Mouse (Mus musculus) embryonic facial prominence, embryonic 13.5 days (tissue): Measurements from ENCODE around the gene Acot7. TPM values are rescaled to one million over a fixed set of nuclear protein-coding genes. Genes with fewer than 3 reads are reported as not detected.
"Not testable (repeated sequence)": the region's sequence is repeated elsewhere in the genome, so short reads cannot be mapped to it uniquely, and the experiment has no call there.

Experiments
- ATAC-seq: fragments of 200-750 bp; cut with Nextera tagmentation; 2 replicates; pipeline ENCODE4 v1.8.0; 2017; ENCODE audit warnings: low read depth; ENCODE audit not compliant: insufficient number of reproducible peaks, insufficient read depth, low FRiP score, low TSS enrichment
- H3K27ac ChIP-seq: fragments of 300-500 bp; sonication (generic); 2 replicates; pipeline ENCODE4 v1.5.1; 2015; ENCODE audit warnings: moderate library complexity, mild to moderate bottlenecking, inconsistent platforms
- H3K27me3 ChIP-seq: fragments of 300-500 bp; sonication (generic); 2 replicates; pipeline ENCODE4 v1.6.1; 2015; ENCODE audit warnings: mild to moderate bottlenecking, inconsistent platforms
- H3K36me3 ChIP-seq: fragments of 300-500 bp; sonication (generic); 2 replicates; pipeline ENCODE4 v1.6.1; 2015; ENCODE audit warnings: mild to moderate bottlenecking, inconsistent platforms
- H3K4me1 ChIP-seq: fragments of 300-500 bp; sonication (generic); 2 replicates; pipeline ENCODE4 v1.6.1; 2015; ENCODE audit warnings: inconsistent platforms
- H3K4me2 ChIP-seq: fragments of 300-500 bp; sonication (generic); 2 replicates; pipeline ENCODE4 v1.6.1; 2015; ENCODE audit warnings: moderate library complexity, mild to moderate bottlenecking, inconsistent platforms
- H3K4me3 ChIP-seq: fragments of 300-500 bp; sonication (generic); 2 replicates; pipeline ENCODE4 v1.5.1; 2015; ENCODE audit warnings: mild to moderate bottlenecking, inconsistent platforms
- H3K9ac ChIP-seq: fragments of 300-500 bp; sonication (generic); 2 replicates; pipeline ENCODE4 v1.6.1; 2015; ENCODE audit warnings: mild to moderate bottlenecking, inconsistent platforms
- H3K9me3 ChIP-seq: fragments of 300-500 bp; sonication (generic); 2 replicates; pipeline ENCODE4 v1.6.1; 2016; ENCODE audit warnings: inconsistent platforms
- WGBS: fragments of 180-500 bp; shearing (Covaris S2); methylation state at CpG from one replicate; pipeline ENCODE4 v1.1.7; 2015; ENCODE audit warnings: mixed read lengths; 5-methylcytosine and 5-hydroxymethylcytosine counted together
- polyA plus RNA-seq: library from polyadenylated mRNA; unstranded; fragments of >200 nt; fragmentation: Nextera tagmentation; extraction: Ambion mirVana; gene quantifications from 2 replicates; pipeline ENCODE4 v1.2.1, GENCODE M21; 2015

Gene Acot7
- polyA plus RNA-seq, 1 experiment from 2014 or later, result 48.5 TPM

DNA sequence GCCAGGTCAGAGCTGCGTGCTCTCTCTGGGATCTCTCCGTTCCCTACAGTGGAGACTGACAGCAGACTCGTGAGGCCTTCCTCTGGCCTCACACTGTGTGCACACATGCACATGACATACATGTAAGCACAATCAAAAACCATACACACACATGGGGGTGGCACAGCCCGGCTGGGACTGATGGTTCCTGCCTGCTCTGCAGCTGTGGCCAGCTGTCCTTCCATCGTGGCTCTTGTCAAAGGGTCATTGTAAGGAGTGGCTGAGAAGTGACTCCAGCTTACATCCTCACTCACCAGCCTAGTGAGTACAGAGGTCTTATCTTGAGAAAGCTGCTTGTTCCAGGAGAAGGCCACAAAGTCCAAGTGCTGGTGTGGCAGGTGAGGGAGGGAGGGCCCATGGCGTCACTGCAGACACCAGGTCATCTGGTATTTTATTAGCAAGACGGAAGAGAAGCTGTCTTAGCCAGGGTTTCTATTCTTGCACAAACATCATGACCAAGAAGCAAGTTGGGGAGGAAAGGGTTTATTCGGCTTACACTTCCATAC, 37.0 kb downstream of the Acot7 start:
- WGBS, result 75% methylated on average over 8 of the region's 8 CpGs
- H3K9ac ChIP-seq, result no peak overlapping the region
- peaks cover 4% of the 10 kb centered on the region for H3K4me1 ChIP-seq

DNA sequence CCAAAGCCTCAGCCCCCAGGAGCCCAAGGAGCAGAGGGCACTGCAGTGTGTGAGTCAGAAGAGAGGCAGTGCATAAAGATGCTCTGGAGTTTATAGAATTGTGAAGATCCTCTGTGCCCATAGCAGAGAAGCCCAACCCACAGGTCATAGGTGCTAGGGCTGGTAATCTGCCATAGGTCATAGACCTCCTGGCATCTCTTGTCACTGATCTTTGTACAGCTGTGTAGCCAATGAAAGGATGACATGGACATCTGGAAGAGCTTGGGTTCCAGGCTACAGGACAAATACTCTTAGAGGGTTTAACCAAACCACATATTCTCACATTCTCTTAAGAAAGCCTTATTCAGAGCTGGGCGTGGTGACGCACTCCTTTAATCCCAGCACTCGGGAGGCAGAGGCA, 41.7 kb downstream of the Acot7 start:
- Histone ChIP-seq H3K9ac (no peak overlapping the region), H3K4me3 (no peak overlapping the region), H3K4me2 (no peak overlapping the region), H3K27me3 (no peaks in the 10 kb centered on the region), H3K36me3 (0 out of 2 replicates have a peak, but pooled peaks cover 3% of the 10 kb centered on the region), H3K27ac (no peak overlapping the region), H3K9me3 (no peaks in the 10 kb centered on the region), H3K4me1 (peaks cover 24% of the 10 kb centered on the region)
- 92% methylated on average over 3 of the region's 3 CpGs for WGBS
- no peak for ATAC-seq

More for the DNA sequence above, 37.0 kb downstream of the Acot7 start:
- Histone ChIP-seq H3K9me3 (no peaks in the 10 kb centered on the region), H3K27ac (no peak overlapping the region), H3K27me3 (no peaks in the 10 kb centered on the region), H3K4me2 (no peak overlapping the region), H3K4me3 (no peak overlapping the region), H3K36me3 (no peaks in the 10 kb centered on the region)
- ATAC-seq, result no peak

DNA sequence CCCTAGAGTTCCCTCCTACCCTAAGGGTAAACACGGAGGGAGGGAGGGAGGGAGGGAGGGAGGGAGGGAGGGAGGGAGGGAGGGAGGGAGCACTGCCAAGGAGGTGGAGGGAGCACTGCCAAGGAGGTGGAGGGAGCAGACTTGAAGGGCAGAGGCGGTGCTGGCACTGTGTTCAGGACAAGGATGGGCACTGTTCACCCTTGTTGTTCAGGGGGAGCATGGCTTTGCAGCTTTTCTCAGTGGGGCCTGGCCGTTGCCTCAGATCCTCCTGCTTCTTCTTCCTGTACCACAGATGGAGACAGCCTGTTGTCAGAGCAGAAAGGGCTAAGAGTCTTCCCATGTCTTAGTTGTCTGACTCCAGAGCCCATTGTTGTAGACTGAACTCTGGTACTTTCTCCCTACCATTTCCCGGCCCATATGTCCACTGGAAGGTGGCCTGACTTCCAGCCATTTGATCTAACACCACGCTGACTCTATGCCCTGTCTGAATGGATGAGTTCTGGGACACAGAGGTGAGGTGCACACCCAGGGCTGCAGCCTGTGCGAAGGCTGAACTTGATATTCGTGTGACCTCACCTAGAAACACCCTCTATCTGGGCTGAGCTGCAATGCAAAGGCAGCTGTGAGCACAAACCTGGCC, 43.0 kb downstream of the Acot7 start:
- H3K9ac ChIP-seq, result no peak overlapping the region
- peaks cover 24% of the 10 kb centered on the region for H3K4me1 ChIP-seq
- 65% methylated on average over 7 of the region's 7 CpGs for WGBS
- no peak overlapping the region for H3K4me2 ChIP-seq
- H3K27me3 ChIP-seq, result no peaks in the 10 kb centered on the region
- no peak for ATAC-seq
- H3K9me3 ChIP-seq, result no peaks in the 10 kb centered on the region
- H3K36me3 ChIP-seq, result 0 out of 2 replicates have a peak, but pooled peaks cover 7% of the 10 kb centered on the region
- peak overlapping the region; percentile 64 for H3K27ac ChIP-seq
- H3K4me3 ChIP-seq, result no peak overlapping the region

DNA sequence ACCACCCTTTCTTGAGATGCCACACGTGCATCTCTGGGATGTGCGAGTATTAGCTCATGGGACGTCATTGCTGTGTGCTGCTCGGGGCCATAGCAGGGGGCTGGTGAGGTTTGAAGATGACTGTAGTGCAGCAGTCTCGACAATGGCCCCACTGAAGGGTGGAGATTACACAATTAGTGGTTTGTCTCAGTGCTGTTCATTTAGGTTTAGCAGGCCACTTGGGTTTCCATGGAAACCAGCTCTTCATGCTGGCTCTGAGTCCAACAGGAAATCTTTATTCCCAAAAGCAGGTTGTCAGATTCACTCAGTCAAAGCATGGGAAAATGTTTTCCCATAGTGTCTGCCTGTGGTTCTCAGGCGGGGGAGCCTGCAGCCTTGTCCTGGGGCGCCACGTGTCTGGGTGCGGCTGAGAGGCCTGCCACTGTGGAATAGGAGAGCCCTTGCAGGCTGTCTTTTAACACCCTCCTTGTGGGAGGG, 43.5 kb downstream of the Acot7 start:
- no peak overlapping the region for H3K4me3 ChIP-seq

DNA sequence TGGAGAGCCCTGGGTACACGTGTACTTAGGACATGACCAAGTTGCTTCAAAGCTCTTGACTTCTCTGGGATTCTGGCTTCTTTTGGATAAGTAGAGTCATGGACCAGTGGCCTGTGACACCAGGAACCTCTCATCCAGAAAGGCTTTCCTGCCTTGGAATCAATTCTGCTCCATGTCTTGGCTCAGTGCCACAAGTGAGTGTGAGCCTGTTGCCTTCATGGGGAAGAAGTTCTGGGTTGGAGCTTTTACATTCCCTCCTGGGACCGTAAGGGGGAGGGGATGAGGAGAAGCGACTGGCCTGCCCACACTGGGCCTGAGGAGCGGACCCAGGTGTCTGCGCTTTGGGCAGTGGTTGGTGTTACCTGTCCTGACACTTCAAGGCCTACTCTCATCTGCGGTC, 44.2 kb downstream of the Acot7 start:
- Histone ChIP-seq H3K9ac (no peak overlapping the region), H3K4me2 (no peak overlapping the region), H3K27ac (0 out of 2 replicates have a peak overlapping the region, but pooled peaks have one; percentile 57), H3K36me3 (0 out of 2 replicates have a peak, but pooled peaks cover 7% of the 10 kb centered on the region), H3K9me3 (no peaks in the 10 kb centered on the region), H3K27me3 (no peaks in the 10 kb centered on the region), H3K4me3 (no peak overlapping the region), H3K4me1 (peaks cover 30% of the 10 kb centered on the region)
- no peak; the same call in 1 of the 2 replicates for ATAC-seq
- WGBS, result 89% methylated on average over 6 of the region's 6 CpGs

More for the DNA sequence above, 43.5 kb downstream of the Acot7 start:
- Histone ChIP-seq H3K9ac (no peak overlapping the region), H3K4me2 (no peak overlapping the region), H3K4me1 (peaks cover 24% of the 10 kb centered on the region), H3K36me3 (0 out of 2 replicates have a peak, but pooled peaks cover 7% of the 10 kb centered on the region), H3K27ac (peak overlapping the region; percentile 64), H3K27me3 (no peaks in the 10 kb centered on the region), H3K9me3 (no peaks in the 10 kb centered on the region)
- WGBS, result 25% methylated on average over 9 of the region's 9 CpGs
- no peak for ATAC-seq

DNA sequence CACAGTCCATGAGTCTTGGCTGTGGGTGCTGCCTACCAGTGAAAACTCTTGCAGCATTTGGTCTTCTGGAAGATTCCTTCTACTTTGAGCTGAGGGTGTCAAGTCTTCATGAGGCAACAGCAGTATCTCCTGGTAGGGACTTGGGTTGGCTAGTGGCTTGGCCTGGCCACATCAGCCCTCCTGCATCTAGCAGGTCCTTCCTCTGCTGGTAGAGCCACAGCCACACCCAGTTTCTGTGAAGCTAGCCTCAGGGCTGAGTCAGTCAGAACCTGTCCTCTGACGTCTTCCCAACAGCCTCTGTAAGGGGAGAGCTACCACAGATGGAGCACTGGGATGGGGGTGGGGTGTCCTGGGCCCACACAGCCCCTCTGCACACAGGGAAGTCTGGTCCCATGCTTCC, 44.6 kb downstream of the Acot7 start:
- no peaks in the 10 kb centered on the region for H3K27me3 ChIP-seq
- no peak for ATAC-seq
- 0 out of 2 replicates have a peak overlapping the region, but pooled peaks have one; percentile 57 for H3K27ac ChIP-seq
- no peak overlapping the region for H3K9ac ChIP-seq
- WGBS, result 29% methylated on average over 1 of the region's 1 CpGs
- H3K36me3 ChIP-seq, result 0 out of 2 replicates have a peak, but pooled peaks cover 7% of the 10 kb centered on the region
- no peak overlapping the region for H3K4me3 ChIP-seq
- H3K4me2 ChIP-seq, result no peak overlapping the region
- H3K4me1 ChIP-seq, result peaks cover 32% of the 10 kb centered on the region
- H3K9me3 ChIP-seq, result no peaks in the 10 kb centered on the region

DNA sequence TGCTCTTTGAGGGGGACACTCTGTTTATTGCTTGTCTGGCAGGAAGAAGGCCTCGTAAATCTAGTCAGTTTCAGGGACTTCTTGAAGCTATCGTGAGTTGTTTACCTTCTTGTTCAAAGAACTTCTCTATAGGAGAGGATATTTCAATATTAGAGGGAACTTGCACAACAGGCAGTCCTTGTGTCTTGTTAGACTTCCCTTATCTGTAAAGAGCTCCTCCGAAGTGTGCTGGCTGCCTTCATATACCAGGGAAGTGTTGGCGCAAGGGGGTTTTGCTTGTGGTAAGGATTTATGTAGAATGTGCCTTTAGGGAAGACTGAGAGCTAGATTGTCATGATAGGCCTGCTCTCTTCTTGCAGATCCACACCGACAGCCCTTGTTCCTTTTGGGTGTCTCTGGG, 46.2 kb downstream of the Acot7 start:
- Histone ChIP-seq H3K9ac (no peak overlapping the region), H3K4me1 (peaks cover 39% of the 10 kb centered on the region), H3K27me3 (no peaks in the 10 kb centered on the region), H3K27ac (no peak overlapping the region), H3K4me2 (no peak overlapping the region), H3K4me3 (no peak overlapping the region), H3K36me3 (0 out of 2 replicates have a peak, but pooled peaks cover 7% of the 10 kb centered on the region), H3K9me3 (no peaks in the 10 kb centered on the region)
- ATAC-seq, result no peak
- 80% methylated on average over 5 of the region's 5 CpGs for WGBS

DNA sequence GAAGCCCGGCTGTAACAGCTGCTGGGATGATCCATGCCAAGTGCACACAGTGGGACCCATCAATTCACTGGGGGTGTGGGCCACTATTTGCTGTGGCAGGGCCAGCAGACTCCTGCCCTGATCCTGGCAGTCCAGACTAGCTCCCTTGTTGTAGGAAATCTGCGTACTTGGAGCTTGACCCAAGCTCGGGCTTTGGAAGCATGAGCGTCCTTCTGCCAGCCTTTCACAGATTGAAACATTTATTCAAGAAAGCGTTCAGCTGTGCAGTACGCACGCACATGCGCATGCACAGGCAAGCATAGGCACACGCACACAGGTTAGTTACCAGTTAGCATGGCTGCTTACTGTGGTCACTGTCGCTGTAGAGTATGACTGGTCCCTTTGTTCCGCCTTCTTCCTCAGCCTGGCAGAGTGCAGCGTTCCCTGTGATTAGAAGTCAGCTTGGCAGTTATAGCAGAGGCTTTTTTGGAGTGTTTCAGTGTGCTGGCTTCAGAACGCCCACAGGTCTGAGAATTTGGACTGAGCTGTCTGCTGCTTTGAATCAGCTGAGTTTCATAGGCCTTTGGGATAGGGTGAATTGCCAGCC, 49.1 kb downstream of the Acot7 start:
- Histone ChIP-seq H3K36me3 (0 out of 2 replicates have a peak, but pooled peaks cover 9% of the 10 kb centered on the region), H3K9me3 (no peaks in the 10 kb centered on the region), H3K4me3 (no peak overlapping the region), H3K4me2 (no peak overlapping the region), H3K4me1 (peaks cover 31% of the 10 kb centered on the region), H3K27me3 (no peaks in the 10 kb centered on the region), H3K9ac (0 out of 2 replicates have a peak overlapping the region, but pooled peaks have one; percentile 2), H3K27ac (peak overlapping the region; percentile 62)
- ATAC-seq, result no peak
- 58% methylated on average over 13 of the region's 13 CpGs for WGBS

DNA sequence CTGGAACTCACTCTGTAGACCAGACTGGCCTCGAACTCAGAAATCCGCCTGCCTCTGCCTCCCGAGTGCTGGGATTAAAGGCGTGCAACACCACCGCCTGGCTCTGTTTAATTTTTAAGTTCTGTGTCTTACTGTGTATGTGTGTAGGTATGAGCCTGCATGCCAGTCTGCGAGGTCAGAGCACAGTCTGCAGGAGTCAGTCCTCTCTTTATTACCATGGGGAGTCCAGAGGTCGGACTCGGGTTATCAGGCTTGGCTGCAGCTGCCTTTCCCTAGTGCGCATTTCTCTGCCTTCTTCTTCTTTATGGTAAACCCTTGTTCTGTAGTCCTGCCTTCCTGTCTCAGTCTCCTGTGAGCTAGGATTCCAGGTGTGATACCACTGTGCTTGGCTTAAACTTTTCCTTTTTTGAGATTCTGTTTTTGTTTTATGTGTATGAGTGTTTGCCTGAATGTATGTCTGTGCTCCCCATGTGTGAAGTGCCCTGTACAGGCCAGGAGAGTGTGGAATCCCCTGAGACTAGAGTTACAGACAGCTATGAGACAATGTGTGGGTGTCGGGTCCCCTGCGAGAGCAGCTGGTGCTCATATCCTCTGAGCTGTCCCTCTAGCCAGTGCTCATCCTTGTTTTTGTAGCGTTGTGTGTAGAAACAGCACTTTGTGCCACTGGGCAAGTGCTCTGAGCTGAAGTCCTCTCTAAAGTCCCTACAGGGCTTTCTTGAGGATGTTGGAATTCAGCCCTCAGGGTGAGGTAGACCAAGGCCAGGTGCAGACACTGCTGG, 50.0 kb downstream of the Acot7 start:
- 76% methylated on average over 12 of the region's 12 CpGs for WGBS
- no peak for ATAC-seq
- peak overlapping the region; percentile 62; the same call in 1 of the 2 replicates for H3K27ac ChIP-seq

DNA sequence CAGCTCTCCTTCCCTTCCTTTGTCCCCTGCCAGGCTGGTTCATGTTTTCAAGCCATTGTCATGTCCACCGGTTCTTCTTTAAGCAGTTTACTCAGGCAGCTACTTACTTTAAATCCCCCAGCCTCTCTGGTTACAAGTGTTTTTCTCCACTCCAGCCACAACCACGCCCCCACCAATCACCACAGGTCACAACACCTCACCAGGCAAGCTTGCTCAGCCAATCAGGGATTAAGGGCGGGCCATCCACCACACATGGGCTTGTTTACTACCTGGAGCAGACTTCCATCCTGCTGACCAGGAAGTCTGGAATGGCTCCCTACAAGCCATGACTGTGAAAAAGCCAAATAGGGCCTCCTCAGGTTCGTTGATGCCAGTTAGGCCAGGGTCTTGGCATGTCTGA, 52.4 kb downstream of the Acot7 start:
- H3K4me2 ChIP-seq, H3K9me3 ChIP-seq, H3K36me3 ChIP-seq, H3K9ac ChIP-seq, H3K27ac ChIP-seq, H3K4me3 ChIP-seq, ATAC-seq, H3K27me3 ChIP-seq: not testable (repeated sequence)
- WGBS, result 28% methylated on average over 4 of the region's 4 CpGs
- H3K4me1 ChIP-seq, result peaks cover 20% of the 10 kb centered on the region; the same call in 1 of the 2 replicates

More for the DNA sequence above, 50.0 kb downstream of the Acot7 start:
- H3K4me1 ChIP-seq, result peaks cover 22% of the 10 kb centered on the region
- 0 out of 2 replicates have a peak, but pooled peaks cover 9% of the 10 kb centered on the region for H3K36me3 ChIP-seq
- H3K27me3 ChIP-seq, result no peaks in the 10 kb centered on the region
- H3K9ac ChIP-seq, result no peak overlapping the region
- H3K4me3 ChIP-seq, result no peak overlapping the region
- no peak overlapping the region for H3K4me2 ChIP-seq
- no peaks in the 10 kb centered on the region for H3K9me3 ChIP-seq

DNA sequence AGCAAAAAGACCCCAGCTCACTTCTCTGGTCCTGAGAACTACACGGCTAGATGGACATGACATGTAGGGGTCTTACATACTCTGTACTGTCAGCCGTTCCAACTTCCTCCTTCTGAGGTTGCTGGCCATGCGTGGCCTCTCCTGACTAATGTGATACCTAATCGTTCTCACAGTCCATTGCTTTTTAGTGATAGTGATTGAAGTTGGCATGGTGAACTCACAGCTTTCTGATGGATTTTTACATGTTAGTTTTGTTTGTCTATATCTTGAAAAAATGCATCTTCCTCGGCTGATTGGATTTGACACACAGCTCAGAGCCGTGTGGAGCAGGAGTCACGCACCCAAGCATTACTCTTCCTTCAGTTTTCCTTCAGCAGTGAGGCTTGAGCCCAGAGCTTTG, 53.4 kb downstream of the Acot7 start:
- H3K9ac ChIP-seq, result no peak overlapping the region
- H3K4me3 ChIP-seq, result no peak overlapping the region
- 79% methylated on average over 7 of the region's 7 CpGs for WGBS
- H3K36me3 ChIP-seq, result 0 out of 2 replicates have a peak, but pooled peaks cover 3% of the 10 kb centered on the region
- no peaks in the 10 kb centered on the region for H3K27me3 ChIP-seq
- no peak overlapping the region for H3K4me2 ChIP-seq
- peaks cover 20% of the 10 kb centered on the region; the same call in 1 of the 2 replicates for H3K4me1 ChIP-seq
- no peaks in the 10 kb centered on the region for H3K9me3 ChIP-seq
- no peak overlapping the region for H3K27ac ChIP-seq
- ATAC-seq, result no peak
